Mouse (Mus musculus) activated CD4-positive, CD25-positive, alpha-beta regulatory T cell, adult 4 months (primary cell): ENCODE results near the gene Sln. TPM values are rescaled to one million over a fixed set of nuclear protein-coding genes. Genes with fewer than 3 reads are reported as not detected.

Experiments used
- ATAC-seq: one replicate; pipeline ENCODE4 v1.8.0; 2017
- polyA plus RNA-seq, 2 experiments: library from polyadenylated mRNA; unstranded; fragments of 100-300 nt; shearing (Covaris generic); gene quantifications; one replicate each; pipeline ENCODE4 v1.2.1; 2017

Sln gene
- polyA plus RNA-seq = not detected

- ATAC-seq = no peak
These were observed at the start of gene Sln for GRCm38 (mm10) chr9:53849864-53850263. TSS of gene Sln (plus strand) at chr9:53850164.

- ATAC-seq = no peak
These were observed 47.0 kb upstream of the Sln start for GRCm38 (mm10) chr9:53802921-53803320.

DNA sequence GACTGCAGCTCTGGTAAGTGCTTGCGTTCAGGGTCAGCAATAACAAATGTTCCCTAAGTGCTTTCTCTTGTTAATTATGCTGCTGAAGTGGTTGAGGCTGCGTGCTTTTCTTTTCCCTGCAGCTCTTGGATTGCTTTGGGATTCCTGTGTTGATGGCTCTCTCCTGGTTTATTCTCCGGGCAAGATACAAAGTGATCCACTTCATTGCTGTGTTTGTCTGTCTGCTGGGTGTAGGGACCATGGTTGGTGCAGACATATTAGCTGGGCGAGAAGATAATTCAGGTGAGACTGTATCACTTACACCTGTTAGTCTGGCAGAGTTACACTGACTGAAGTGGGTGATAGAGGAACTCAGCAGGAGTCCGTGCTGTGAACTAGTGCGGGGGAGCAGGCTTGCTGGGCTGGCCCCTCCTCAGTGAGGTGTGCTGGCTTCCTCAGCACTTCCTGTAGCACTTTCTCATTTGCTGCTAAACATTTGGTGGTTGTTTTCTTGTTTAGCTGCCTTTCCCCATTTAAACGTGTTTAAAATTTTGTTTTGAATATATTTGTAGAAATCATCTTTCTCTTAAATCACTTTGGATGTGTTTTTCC, 43.4 kb upstream of the Sln start:
- peak; percentile 72 for ATAC-seq

GRCm38 (mm10) chr9:53813418-53813817, 36.5 kb upstream of the Sln start:
- ATAC-seq = no peak

DNA sequence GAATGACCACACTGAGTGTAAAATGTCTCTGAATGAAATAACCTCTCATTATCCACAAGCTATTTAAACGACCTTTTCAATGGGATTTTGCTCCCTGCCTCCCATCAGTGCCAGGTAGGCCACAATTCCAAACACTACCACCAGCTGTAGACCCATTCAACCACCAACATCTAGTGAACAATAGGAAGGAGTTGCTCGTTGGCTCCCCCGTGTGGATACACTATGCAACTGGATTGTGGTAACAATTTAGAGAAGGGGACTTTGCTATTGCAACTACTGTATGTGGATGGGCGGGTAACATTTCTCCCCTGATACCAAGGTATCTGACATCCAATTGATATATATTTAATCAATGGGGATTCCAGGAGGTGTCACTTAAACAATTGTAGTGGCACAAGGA, 31.2 kb upstream of the Sln start:
- ATAC-seq = peak; percentile 82

DNA sequence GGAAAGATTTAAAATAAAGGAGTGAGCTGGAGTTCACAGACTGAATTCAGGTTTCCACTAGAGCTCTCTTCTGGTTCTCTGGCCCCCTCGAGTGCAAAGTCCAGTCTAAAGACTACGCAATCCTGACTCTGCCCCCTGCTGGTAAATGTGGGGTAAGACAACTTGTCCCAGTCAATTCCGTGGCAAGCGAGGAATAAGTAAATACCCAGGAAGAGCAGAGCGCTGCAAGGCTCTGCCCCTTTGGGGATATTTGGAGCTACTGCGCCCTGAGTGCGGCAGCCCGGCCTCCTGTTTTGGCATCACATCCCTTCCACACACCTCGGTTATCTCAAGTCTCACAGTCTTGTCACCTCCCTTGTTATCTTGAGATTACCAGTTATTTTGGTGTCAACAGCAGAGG, 24.6 kb upstream of the Sln start:
- ATAC-seq = no peak

DNA sequence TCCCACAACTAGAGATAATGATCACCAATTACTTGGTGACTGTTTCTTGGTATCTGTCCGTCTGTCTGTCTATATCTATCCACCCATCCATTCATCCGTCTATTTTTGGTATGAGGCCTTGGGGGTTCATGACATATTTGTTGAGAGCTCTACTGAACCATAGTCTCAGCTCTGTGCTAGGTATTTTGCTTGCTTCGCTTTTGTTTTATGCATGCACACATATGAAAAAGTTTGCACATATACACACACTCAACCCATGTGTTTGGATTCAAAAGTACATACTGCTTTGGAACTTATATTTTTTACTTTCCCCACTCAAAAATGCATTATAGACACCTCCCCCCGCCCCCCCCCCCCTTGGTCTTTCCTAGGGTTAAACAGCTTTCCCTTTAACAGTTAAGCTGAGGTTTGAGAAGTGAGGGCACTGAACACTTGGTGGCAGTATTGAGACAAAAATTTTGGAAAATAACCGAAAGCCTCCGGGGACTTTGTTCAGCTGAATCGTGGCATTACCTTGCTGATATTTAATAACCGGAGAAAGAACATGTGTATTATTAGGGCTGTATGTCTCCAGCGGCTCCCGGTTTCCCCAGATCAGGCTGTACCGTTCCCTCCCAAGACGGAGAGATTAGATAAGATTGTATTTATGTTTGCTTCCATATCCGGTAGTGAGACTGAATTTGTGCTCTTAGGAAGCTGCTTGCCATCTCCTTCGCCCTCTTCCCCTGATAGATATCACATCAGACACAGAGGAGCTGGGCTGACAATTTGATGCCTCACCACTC, 20.7 kb upstream of the Sln start:
- no peak for ATAC-seq

DNA sequence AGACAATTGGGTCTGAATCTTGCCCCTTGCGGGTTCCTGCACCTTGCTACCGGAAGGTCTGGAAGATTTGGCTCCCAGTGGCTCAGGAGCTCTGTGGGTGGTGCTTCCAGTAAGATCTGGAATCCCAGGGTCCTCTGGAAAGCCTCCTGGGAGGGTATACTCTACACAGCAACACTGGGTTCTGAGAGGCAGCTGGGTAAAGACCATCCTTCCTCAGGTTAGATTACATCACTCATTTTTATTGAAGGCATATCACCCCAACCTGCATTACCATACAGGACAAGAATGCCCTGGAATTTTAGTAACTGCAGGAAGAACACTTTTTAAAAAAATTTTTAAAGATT, 20.1 kb upstream of the Sln start:
- ATAC-seq = no peak

DNA sequence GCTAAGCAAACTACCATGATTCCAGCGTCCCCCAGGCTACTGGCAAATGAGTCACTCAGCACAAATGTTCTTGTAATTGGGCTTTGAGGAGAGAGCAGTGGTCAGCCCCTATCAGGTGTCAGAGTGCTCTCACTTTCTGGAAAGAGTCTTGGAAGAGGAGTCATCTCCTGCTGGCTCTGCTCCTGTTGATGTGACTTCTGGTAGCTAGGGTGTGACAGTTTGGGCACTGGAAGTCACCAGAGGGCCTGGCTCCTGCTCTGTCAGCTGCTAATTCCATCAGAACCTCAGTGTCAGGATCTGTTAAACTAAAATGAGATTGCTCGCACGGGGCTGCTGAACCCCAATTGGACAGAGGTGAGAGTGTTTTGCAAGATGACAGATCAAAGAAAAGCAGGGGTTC, 14.9 kb upstream of the Sln start:
- ATAC-seq = no peak

DNA sequence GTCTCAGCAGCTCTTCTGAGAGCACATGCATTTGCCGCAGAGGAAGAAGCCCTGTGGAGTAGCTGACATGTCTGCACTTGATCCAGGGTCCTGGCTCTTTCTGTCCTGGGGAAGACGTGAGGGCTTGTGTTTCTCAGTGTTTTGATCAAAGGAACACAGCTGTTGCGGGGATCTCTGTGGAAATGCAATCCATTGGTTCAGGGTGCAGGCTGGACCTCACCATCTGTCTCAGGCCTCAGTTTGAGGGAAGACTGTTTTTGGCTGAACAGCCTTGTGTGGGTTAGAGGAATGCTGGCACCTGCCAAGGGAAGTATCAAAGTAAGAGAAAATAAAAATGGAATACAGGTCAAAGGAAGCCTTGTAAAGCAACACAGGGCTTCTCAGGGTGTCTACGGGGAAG, 14.0 kb upstream of the Sln start:
- ATAC-seq = no peak

DNA sequence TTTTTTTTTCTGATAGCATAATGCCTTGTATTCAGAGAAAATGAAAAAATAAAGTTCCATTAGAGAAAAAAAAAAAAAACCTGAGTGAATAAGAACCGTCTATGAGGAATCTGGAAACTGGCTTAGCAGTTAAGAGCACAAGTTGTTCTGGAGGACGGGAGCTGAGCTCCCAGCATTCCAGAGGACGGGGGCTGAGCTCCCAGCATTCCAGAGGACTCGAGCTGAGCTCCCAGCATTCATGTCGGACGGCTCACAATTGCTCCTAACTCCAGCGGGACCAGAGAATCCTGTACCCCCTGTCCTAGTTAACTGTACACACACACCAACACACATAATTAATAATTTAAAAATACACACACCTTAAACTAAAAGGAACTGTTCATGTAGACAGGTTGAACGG, 11.1 kb upstream of the Sln start:
- no peak for ATAC-seq

DNA sequence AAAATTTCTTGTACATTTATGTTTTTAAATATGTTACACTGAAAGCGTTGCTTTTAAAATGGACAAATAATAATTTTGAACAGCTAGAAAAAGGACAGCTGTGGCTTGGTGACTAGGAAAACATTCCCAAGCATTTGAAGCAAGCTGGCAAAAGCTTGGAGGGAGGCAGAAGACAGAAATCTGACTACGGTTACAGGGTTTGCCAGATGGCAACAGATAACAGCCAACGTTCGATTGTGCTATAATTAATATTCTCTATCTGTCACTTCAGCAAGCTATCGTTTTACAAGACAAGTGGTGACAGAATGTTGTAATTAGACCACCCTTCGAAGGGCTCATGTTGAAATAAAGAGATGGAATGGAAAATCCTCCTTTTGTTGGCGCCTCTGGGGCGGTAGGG, 1.4 kb upstream of the Sln start:
- no peak for ATAC-seq

GRCm38 (mm10) chr9:53852158-53852557, 2.2 kb downstream of the Sln start:
- ATAC-seq = no peak

DNA sequence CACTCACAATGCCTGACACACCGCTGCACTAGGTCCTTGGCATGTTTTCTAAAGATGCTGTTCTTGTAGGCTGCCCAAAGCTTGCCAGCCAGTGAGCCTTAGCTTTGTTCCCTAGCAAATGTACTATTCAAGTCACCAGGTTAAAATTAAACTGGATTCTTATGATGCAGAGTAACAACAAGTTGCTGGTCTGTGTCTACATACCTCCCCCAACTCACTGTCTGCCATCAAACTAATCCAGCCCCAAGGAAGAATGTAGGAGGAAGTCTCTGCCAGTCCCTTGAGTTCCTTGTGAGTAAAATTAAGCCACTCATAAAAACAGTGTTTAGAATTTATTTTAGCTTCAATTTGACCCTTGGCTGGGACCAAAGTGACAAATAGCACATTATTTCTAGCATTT, 3.7 kb downstream of the Sln start:
- ATAC-seq = no peak

GRCm38 (mm10) chr9:53854525-53854924, 4.6 kb downstream of the Sln start:
- ATAC-seq = no peak

DNA sequence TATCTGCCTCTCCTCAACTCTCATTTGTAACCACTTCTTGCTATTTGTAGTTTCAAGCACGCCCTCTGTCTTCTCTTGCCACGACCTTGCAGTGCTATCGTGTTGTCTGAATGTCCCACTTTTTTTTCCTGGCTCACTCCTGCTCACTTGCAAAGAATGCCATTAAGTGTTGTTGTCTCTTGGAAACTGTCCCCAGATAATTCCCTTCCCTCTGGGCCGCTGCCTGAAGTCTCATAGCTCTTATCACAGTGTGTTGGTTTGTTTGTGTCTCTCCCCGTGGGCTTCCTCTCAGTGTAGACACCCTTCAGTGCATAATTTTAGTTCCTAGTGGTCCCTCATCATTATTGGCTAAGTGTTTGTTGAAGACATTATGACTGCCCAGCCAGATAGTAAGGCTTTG, 7.9 kb downstream of the Sln start:
- ATAC-seq = no peak

DNA sequence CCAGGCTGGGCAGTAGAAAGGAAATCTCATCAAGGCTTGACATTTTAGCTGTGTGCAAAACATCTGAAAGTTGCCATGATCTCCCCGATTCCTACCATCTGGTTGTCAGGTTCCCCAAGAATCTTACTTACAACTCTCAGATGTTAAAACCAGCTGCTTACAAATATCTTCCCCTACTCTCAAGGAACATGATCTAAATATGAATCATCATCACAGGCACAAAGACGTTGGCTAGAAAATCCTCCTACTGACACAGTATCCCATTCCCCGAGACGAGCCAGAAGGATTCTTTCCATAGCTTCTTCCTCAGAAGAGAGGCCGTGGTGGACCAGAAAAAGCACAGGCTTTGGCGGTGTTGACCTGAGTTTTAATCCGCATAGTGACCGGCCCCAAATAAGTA, 23.3 kb downstream of the Sln start:
- no peak for ATAC-seq

DNA sequence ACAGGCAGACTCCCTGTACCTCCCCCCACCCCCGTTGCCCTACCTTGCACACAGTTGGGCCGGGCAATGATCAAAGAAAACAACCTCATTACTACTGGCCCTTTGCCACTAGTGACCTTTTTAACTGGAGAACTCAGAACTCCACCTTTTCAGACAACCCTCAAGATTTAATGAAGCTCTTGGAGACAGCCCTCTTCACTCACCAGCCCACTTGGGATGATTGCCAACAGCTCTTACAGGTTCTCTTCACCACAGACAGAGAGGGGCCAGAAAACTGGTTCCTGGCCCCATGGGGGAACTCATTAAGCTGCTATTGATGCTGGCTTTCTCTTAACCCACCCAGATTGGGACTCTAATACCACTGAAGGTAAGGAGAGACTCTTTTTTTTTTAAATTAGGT, 27.5 kb downstream of the Sln start:
- ATAC-seq = no peak

GRCm38 (mm10) chr9:53883588-53884280, 33.8 kb downstream of the Sln start:
- ATAC-seq = no peak

DNA sequence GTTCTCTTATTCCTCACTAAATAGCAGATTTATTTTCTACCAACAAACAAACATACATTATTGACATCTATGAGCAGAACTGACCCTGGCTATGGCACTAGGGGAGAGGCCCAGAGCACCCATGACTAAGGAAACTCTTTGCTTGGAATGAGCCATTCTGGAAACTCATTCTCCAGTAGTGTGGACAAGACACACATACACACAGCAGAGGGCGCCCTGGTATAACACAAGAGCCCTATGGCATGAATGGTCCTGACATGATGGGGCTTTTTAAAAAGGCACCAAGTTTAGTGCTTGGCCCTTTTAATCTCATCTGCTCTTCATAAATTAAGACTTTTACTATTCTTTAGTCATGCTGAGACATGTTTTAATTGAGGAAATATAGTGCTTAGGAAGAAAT, 40.1 kb downstream of the Sln start:
- no peak for ATAC-seq

GRCm38 (mm10) chr9:53895827-53896226, 45.9 kb downstream of the Sln start:
- ATAC-seq = no peak

- ATAC-seq = no peak
These were observed 49.9 kb downstream of the Sln start for GRCm38 (mm10) chr9:53899836-53900235.

- no peak for ATAC-seq
These were observed 53.4 kb downstream of the Sln start for GRCm38 (mm10) chr9:53903215-53903842.
